Mouse (Mus musculus): ENCODE measurements around the gene Prl2b1. TPM values are rescaled to one million over a fixed set of nuclear protein-coding genes. Genes with fewer than 3 reads are reported as not detected.

The Prl2b1 gene
- total RNA-seq (2014; fragmentation: Nextera tagmentation) (not detected in 2 replicates), total RNA-seq (2017) (not detected in 2 replicates)

DNA sequence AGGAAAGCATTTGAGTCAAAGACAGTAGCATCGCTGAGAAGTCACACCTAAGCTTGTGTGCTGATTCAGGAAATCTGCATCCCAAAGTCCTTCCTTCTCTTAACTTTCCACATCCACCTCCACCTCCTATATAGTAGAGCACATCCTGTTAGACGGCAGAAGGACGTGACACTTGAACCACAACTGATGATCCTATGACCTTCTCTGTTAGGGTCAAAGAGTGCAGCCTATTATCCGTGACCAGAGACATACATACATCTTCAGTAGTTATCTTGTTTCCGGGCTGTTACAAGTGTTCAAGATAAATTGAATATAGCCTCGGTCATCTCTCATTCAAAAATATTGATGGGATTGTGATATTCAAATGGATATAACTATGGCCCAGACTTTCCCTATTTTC, at the start of gene Prl2b1:
Gene Prl2b1, minus strand, starts transcription at position 101 of the 400 bp plus-strand sequence.
- no peak for ATAC-seq (replicated peaks; ENCODE audit: low FRiP score, low TSS enrichment, poor library complexity, severe bottlenecking)

DNA sequence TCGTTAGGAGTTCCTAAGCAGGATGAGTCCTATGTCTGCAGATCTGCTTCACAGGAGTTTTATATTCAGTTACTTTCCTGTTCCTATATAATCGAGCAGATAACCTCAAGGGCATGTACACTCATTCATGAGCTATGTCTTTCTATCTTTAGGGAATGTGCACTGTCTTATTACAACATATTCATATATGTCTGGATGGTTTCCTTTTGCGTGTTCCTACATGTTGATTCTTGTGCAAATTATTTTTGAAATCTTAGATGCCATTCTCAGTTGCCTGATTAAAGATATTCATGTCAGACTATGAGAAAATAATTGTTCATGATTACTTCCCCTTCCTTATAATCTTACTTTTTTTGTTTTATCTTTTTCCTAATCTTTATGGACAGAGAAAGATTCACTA, 47.9 kb upstream of the Prl2b1 start, which contains the start of gene Prl8a6:
Gene Prl8a6, minus strand, starts transcription at position 101 of the 400 bp plus-strand sequence.
- no peak for ATAC-seq (replicated peaks; ENCODE audit: low FRiP score, low TSS enrichment, poor library complexity, severe bottlenecking)

DNA sequence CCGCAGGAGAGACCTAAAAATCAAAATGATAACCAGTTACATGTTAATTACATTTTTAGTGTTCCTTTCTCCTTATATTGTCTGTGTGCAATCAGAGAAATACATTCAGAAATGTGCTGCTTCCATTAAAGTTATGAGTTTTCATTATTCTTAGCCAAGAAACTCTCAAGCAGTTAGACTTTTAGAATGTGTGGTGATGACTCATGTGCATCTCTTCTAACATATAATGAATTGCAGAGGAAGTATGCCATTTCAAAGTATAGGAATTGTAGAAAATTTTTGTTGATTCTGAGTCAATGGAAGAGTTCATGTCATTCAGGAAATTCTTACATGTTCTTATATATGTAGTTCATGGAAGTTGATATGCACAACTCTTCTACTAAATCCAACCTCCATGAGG, 42.5 kb upstream of the Prl2b1 start:
- no peak for ATAC-seq (replicated peaks; ENCODE audit: low FRiP score, low TSS enrichment, poor library complexity, severe bottlenecking)

DNA sequence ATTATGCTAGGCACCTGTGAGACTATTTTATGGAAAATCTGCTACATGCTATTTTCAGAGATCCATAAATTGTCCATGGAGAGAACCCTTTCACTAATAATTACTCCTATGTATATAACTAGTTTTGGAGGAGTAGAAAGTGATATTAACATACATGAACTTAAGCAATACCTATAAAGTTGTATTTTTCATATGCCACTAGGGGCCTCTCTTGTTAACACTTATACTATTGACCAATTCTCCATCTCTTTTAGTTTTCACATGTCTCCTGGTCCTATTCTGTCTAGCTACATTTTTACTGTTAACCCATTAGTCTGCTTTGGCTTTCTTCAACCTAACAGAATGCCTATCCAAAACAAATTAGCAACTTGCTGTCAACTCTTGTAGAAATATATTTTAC, 23.0 kb upstream of the Prl2b1 start:
- ATAC-seq (replicated peaks; ENCODE audit: low FRiP score, low TSS enrichment, poor library complexity, severe bottlenecking): no peak

DNA sequence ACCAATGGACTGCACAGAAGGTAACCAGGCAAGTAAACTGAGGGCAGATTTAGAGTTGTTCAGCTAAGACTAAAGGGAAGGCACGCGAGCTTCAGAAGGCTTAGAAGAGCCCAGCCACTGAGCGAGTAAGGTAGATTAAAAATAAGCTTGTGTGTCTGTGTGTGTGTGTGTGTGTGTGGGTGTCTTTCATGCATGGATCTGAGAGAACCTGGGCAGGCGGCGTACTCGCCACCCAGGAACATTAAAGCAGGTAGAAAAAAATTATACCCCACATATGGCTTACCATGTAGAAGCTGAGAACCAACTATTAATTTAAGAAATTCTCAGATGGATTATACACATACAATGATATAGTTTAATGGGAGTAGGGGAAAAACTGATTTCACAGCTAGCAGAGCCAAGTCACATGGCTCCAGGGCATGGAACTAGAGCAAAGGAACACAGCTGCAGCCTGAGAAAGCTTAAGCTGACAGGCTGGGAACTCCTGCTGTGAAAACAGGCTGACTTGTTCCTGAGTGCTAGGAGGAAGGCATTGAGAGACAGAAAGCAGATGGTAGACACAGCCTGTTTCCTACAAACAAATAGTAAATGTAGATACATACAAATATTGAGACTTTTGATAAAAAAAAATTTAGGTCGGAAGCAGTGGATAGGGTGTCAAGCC, 8.5 kb upstream of the Prl2b1 start:
- no peak for ATAC-seq (replicated peaks; ENCODE audit: low FRiP score, low TSS enrichment, poor library complexity, severe bottlenecking)

DNA sequence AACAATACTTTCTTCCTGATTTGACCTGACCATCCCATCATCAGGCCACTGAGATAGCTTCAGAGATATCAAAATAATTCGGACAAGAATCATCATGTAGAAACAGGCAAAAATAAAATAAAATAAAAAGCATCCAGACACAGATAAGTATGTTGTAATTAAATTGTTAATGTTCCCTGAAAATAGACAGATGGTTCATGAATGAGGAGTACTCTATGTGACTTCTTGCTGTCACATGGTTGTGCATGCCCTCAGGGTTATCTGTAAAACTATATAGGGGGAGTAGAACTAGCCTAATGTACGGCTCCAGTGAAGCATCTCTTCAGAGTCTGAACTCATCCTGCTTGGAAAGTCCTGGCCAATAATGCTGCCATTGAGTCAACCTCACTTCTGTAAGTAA, 45.3 kb downstream of the Prl2b1 start, which contains the start of gene Prl8a2:
Gene Prl8a2, plus strand, starts transcription at position 301 of the 400 bp plus-strand sequence.
- no peak for ATAC-seq (replicated peaks; ENCODE audit: low FRiP score, low TSS enrichment, poor library complexity, severe bottlenecking)

DNA sequence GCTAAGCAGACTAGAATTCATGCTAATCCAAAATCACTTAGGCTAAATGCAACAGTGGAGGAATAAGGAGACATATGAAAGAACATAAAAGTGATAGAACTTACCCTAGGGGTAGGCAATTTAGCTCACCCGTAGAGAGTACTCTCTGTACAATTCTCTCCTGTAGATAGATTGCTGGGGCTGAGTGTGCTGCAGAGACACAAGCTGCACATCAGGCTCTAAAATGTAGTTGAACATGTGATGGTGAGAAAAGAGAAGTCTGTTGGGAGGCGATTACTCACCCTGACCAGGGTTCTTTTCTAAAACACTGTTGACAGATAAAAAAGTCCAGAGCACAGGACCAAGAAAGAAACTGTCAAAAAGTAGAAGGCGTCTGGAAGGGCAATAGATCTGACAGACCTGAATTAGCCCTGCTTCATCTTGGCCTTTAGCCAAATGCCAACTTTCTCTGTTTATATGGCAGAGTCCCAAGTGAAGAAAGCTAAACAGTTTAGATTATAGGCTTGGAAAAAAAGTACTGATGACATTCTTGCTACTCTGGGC, 47.8 kb downstream of the Prl2b1 start:
- no peak for ATAC-seq (replicated peaks; ENCODE audit: low FRiP score, low TSS enrichment, poor library complexity, severe bottlenecking)

DNA sequence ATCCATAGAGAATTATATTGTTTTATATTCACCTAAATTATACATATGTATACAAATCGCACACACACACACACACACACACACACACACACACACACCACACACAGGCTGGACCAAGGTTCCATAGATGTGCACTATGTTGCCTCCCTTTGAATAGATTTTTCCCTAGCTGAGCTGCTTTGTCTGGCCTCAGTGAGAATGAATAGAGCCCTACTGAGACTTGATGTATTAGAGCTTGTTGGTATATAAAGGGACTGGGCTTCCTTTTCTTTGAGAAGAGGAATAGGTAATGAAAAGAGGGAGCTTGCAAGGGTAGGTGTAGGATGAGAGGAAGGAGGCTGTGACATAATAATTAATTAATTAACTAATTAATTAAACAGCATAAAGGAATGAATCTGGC, 55.7 kb downstream of the Prl2b1 start:
- no peak for ATAC-seq (replicated peaks; ENCODE audit: low FRiP score, low TSS enrichment, poor library complexity, severe bottlenecking)

Other genes starting within 250 kb of the Prl2b1 start
- not detected in 2 replicates for gene Prl3d3, start 234.1 kb downstream of the Prl2b1 start, total RNA-seq (2014; fragmentation: Nextera tagmentation)
- not detected in 2 replicates for gene Prl3d3, start 234.1 kb downstream of the Prl2b1 start, total RNA-seq (2017)
- gene Prl3c1, start 194.2 kb downstream of the Prl2b1 start, total RNA-seq (2014; fragmentation: Nextera tagmentation): not detected in 2 replicates
- gene Prl3c1, start 194.2 kb downstream of the Prl2b1 start, total RNA-seq (2017): not detected in 2 replicates
- not detected in 2 replicates for gene Prl3b1, start 149.0 kb downstream of the Prl2b1 start, total RNA-seq (2014; fragmentation: Nextera tagmentation)
- gene Prl3b1, start 149.0 kb downstream of the Prl2b1 start, total RNA-seq (2017): not detected in 2 replicates
- not detected in 2 replicates for gene Prl3a1, start 131.4 kb downstream of the Prl2b1 start, total RNA-seq (2014; fragmentation: Nextera tagmentation)
- gene Prl3a1, start 131.4 kb downstream of the Prl2b1 start, total RNA-seq (2017): not detected in 2 replicates
- not detected in 2 replicates for gene Prl6a1, start 78.2 kb downstream of the Prl2b1 start, total RNA-seq (2014; fragmentation: Nextera tagmentation)
- gene Prl6a1, start 78.2 kb downstream of the Prl2b1 start, total RNA-seq (2017): not detected in 2 replicates
- not detected in 2 replicates for gene Prl8a2, start 45.2 kb downstream of the Prl2b1 start, total RNA-seq (2014; fragmentation: Nextera tagmentation)
- not detected in 2 replicates for gene Prl8a2, start 45.2 kb downstream of the Prl2b1 start, total RNA-seq (2017)
- not detected in 2 replicates for gene Prl8a6, start 47.8 kb upstream of the Prl2b1 start, total RNA-seq (2014; fragmentation: Nextera tagmentation)
- gene Prl8a6, start 47.8 kb upstream of the Prl2b1 start, total RNA-seq (2017): not detected in 2 replicates
- gene Prl8a8, start 122.4 kb upstream of the Prl2b1 start, total RNA-seq (2014; fragmentation: Nextera tagmentation): not detected in 2 replicates
- not detected in 2 replicates for gene Prl8a8, start 122.4 kb upstream of the Prl2b1 start, total RNA-seq (2017)
- not detected in 2 replicates for gene Prl8a9, start 173.8 kb upstream of the Prl2b1 start, total RNA-seq (2014; fragmentation: Nextera tagmentation)
- gene Prl8a9, start 173.8 kb upstream of the Prl2b1 start, total RNA-seq (2017): not detected in 2 replicates
- gene Prl8a1, start 191.3 kb upstream of the Prl2b1 start, total RNA-seq (2014; fragmentation: Nextera tagmentation): not detected in 2 replicates
- gene Prl8a1, start 191.3 kb upstream of the Prl2b1 start, total RNA-seq (2017): not detected in 2 replicates
- gene Prl7b1, start 219.7 kb upstream of the Prl2b1 start, total RNA-seq (2014; fragmentation: Nextera tagmentation): not detected in 2 replicates
- not detected in 2 replicates for gene Prl7b1, start 219.7 kb upstream of the Prl2b1 start, total RNA-seq (2017)